Mouse (Mus musculus) left cerebral cortex, adult 8-10 months (tissue): ENCODE results near the gene Nkapd1. TPM values are rescaled to one million over a fixed set of nuclear protein-coding genes. Genes with fewer than 3 reads are reported as not detected.

Experiments used
- total RNA-seq, 4 experiments: library from RNA; stranded (reverse); gene quantifications; 2 replicates each; pipeline ENCODE4 v1.2.4; 2022

Nkapd1 gene
- total RNA-seq, 4 experiments from 2014 or later, result 19.5 to 20.4 (median 20.2) TPM

Other genes starting within 250 kb of the Nkapd1 start
- gene Plet1, start 122.9 kb downstream of the Nkapd1 start, total RNA-seq, result not detected
- 10 to 100 TPM; 28.2 to 31.7 (median 29.5) TPM for gene Pts, start 88.7 kb downstream of the Nkapd1 start, total RNA-seq
- 10 to 100 TPM; 20.2 to 26.5 (median 25.1) TPM for gene Il18, start 62.6 kb downstream of the Nkapd1 start, total RNA-seq
- 1 to 10 TPM; 4.1 to 4.8 (median 4.4) TPM for gene Bco2, start 62.3 kb downstream of the Nkapd1 start, total RNA-seq
- not detected for gene Tex12, start 56.1 kb downstream of the Nkapd1 start, total RNA-seq
- gene Sdhd, start 13.7 kb downstream of the Nkapd1 start, total RNA-seq, result 100 to 1,000 TPM; 102 to 113 (median 109) TPM
- gene Timm8b, start 13.6 kb downstream of the Nkapd1 start, total RNA-seq, result 100 to 1,000 TPM; 195 to 210 (median 203) TPM
- 1 to 10 TPM; 2.3 to 4.4 (median 3.2) TPM for gene Pih1d2, start 143 bp downstream of the Nkapd1 start, total RNA-seq
- 100 to 1,000 TPM; 110 to 123 (median 118) TPM for gene Dlat, start 42.3 kb upstream of the Nkapd1 start, total RNA-seq
- gene Dixdc1, start 122.1 kb upstream of the Nkapd1 start, total RNA-seq, result 10 to 100 TPM; 67.0 to 85.3 (median 71.8) TPM
- gene 2310030G06Rik, start 129.1 kb upstream of the Nkapd1 start, total RNA-seq, result 1 to 10 TPM; 2.7 to 3.7 (median 3.1) TPM
- 100 to 1,000 TPM; 157 to 185 (median 170) TPM for gene Cryab, start 133.9 kb upstream of the Nkapd1 start, total RNA-seq
- gene Hspb2, start 134.9 kb upstream of the Nkapd1 start, total RNA-seq, result 1 to 10 TPM in 3 of 4 experiments, under 1 TPM in 1; 0.74 to 2.4 (median 1.9) TPM
- 1 to 10 TPM; 5.3 to 6.6 (median 5.8) TPM for gene Fdxacb1, start 150.8 kb upstream of the Nkapd1 start, total RNA-seq
- gene Alg9, start 157.6 kb upstream of the Nkapd1 start, total RNA-seq, result 10 to 100 TPM; 26.1 to 31.9 (median 29.0) TPM
- gene 1110032A03Rik, start 158.1 kb upstream of the Nkapd1 start, total RNA-seq, result 10 to 100 TPM; 32.3 to 39.7 (median 34.1) TPM
- gene Ppp2r1b, start 227.8 kb upstream of the Nkapd1 start, total RNA-seq, result 10 to 100 TPM; 13.5 to 19.2 (median 16.8) TPM